Mouse (Mus musculus) CH12.LX (cell line): ENCODE data around the gene P4hb. TPM values are rescaled to one million over a fixed set of nuclear protein-coding genes. Genes with fewer than 3 reads are reported as not detected.

Source experiments
- DNase-seq: peaks from one replicate; pipeline ENCODE4 v3.0.0-alpha.2; 2013; ENCODE audit errors: extremely low read depth
- H3K27ac ChIP-seq: 2 replicates; pipeline ENCODE4 v1.5.1; 2012; ENCODE audit warnings: low read depth, mild to moderate bottlenecking, control low read depth, moderate library complexity; ENCODE audit not compliant: insufficient read depth
- H3K27me3 ChIP-seq: replicated peaks from 2 replicates; pipeline ENCODE3; 2012; ENCODE audit warnings: inconsistent platforms
- H3K36me3 ChIP-seq, 2 experiments: replicated peaks in 1 of 2; 2 replicates each; pipeline versions ENCODE3 to v1.6.1; 2012; ENCODE audit warnings: inconsistent platforms in 1 of 2, low read length in 1 of 2, mild to moderate bottlenecking in 1 of 2, mixed read lengths in 1 of 2, moderate library complexity in 1 of 2; ENCODE audit not compliant: control insufficient read depth in 1 of 2, insufficient read depth in 1 of 2
- H3K4me1 ChIP-seq, 2 experiments: 2 replicates each; pipeline ENCODE4 v1.6.1; 2012; ENCODE audit warnings: inconsistent platforms in 1 of 2, moderate library complexity in 1 of 2; ENCODE audit not compliant: insufficient read depth in 2 of 2, control insufficient read depth in 1 of 2
- H3K4me2 ChIP-seq: 2 replicates; pipeline ENCODE4 v1.6.1; 2012; ENCODE audit warnings: low read depth, mild to moderate bottlenecking, control low read depth; ENCODE audit not compliant: poor library complexity, insufficient read depth, severe bottlenecking
- H3K4me3 ChIP-seq, 3 experiments: fragments of 150-350 bp in 1 of 3; sonication (generic) in 1 of 3; replicated peaks in 1 of 3; 2 replicates each; pipeline versions ENCODE3 to v1.5.1; 2011 to 2012; ENCODE audit warnings: low read depth in 2 of 3, low read length in 2 of 3, mild to moderate bottlenecking in 2 of 3, moderate library complexity in 2 of 3, control low read depth in 1 of 3, improper control_type of control experiment in 1 of 3, inconsistent platforms in 1 of 3, mixed read lengths in 1 of 3; ENCODE audit not compliant: poor library complexity in 1 of 3
- H3K79me2 ChIP-seq: replicated peaks from 2 replicates; pipeline ENCODE4 v1.6.1; 2012; ENCODE audit warnings: mild to moderate bottlenecking, moderate library complexity; ENCODE audit not compliant: control insufficient read depth, poor library complexity, insufficient read depth, severe bottlenecking; ENCODE audit errors: extremely low read depth
- H3K9ac ChIP-seq: 2 replicates; pipeline ENCODE4 v1.6.1; 2012; ENCODE audit warnings: low read depth, mild to moderate bottlenecking, control low read depth, moderate library complexity; ENCODE audit not compliant: insufficient read depth
- H3K9me3 ChIP-seq: replicated peaks from 2 replicates; pipeline ENCODE3; 2012; ENCODE audit warnings: low read length, inconsistent platforms, mixed read lengths
- BHLHE40 ChIP-seq: IDR thresholded peaks from 2 replicates; pipeline ENCODE4 v1.6.1; 2011; ENCODE audit warnings: mild to moderate bottlenecking, low read depth, low read length, improper control_type of control experiment
- CHD1 ChIP-seq: IDR thresholded peaks from 2 replicates; pipeline ENCODE4 v1.6.1; 2012; ENCODE audit warnings: low read depth, low read length, improper control_type of control experiment, inconsistent platforms
- CHD2 ChIP-seq: IDR thresholded peaks from 2 replicates; pipeline ENCODE4 v1.6.1; 2011; ENCODE audit warnings: low read length, improper control_type of control experiment
- E2F4 ChIP-seq: IDR thresholded peaks from 2 replicates; pipeline ENCODE4 v1.6.1; 2011; ENCODE audit warnings: low read depth, low read length, improper control_type of control experiment; ENCODE audit not compliant: insufficient replicate concordance
- ELF1 ChIP-seq: IDR thresholded peaks from 2 replicates; pipeline ENCODE4 v1.6.1; 2014; ENCODE audit warnings: low read depth, mild to moderate bottlenecking, inconsistent platforms, low read length, improper control_type of control experiment
- EP300 ChIP-seq: IDR thresholded peaks from 2 replicates; pipeline ENCODE4 v1.6.1; 2011; ENCODE audit warnings: low read length, improper control_type of control experiment
- ETS1 ChIP-seq: conservative IDR thresholded peaks from 2 replicates; pipeline ENCODE4 v1.6.1; 2012; ENCODE audit warnings: low read depth, mild to moderate bottlenecking, inconsistent platforms, low read length, improper control_type of control experiment, moderate library complexity
- HCFC1 ChIP-seq: IDR thresholded peaks from 2 replicates; pipeline ENCODE4 v1.6.1; 2012; ENCODE audit warnings: low read depth, mild to moderate bottlenecking, inconsistent platforms, low read length, improper control_type of control experiment
- IRF4 ChIP-seq: IDR thresholded peaks from 2 replicates; pipeline ENCODE4 v1.6.1; 2014; ENCODE audit warnings: low read depth, mild to moderate bottlenecking, inconsistent platforms, low read length, improper control_type of control experiment
- JUN ChIP-seq: IDR thresholded peaks from 2 replicates; pipeline ENCODE4 v1.6.1; 2011; ENCODE audit warnings: low read depth, mild to moderate bottlenecking, low read length, improper control_type of control experiment, moderate library complexity; ENCODE audit not compliant: insufficient read depth
- KAT2A ChIP-seq: IDR thresholded peaks from 2 replicates; pipeline ENCODE4 v1.6.1; 2012; ENCODE audit warnings: low read length, improper control_type of control experiment, inconsistent platforms; ENCODE audit not compliant: insufficient replicate concordance
- MAX ChIP-seq: IDR thresholded peaks from 2 replicates; pipeline ENCODE4 v1.6.1; 2011; ENCODE audit warnings: low read length, improper control_type of control experiment
- MEF2A ChIP-seq: IDR thresholded peaks from 2 replicates; pipeline ENCODE4 v1.6.1; 2014; ENCODE audit warnings: low read depth, mild to moderate bottlenecking, inconsistent platforms, low read length, improper control_type of control experiment, borderline replicate concordance
- MYC ChIP-seq: IDR thresholded peaks from 2 replicates; pipeline ENCODE4 v1.6.1; 2011; ENCODE audit warnings: low read depth, mild to moderate bottlenecking, improper control_type of control experiment, low read length
- NELFE ChIP-seq: IDR thresholded peaks from 2 replicates; pipeline ENCODE4 v1.6.1; 2011; ENCODE audit warnings: low read depth, low read length, improper control_type of control experiment
- PAX5 ChIP-seq: IDR thresholded peaks from 2 replicates; pipeline ENCODE4 v1.6.1; 2012; ENCODE audit warnings: low read length, inconsistent platforms, mixed read lengths
- RAD21 ChIP-seq: IDR thresholded peaks from 2 replicates; pipeline ENCODE4 v1.6.1; 2011; ENCODE audit warnings: low read depth, mild to moderate bottlenecking, low read length, improper control_type of control experiment, moderate library complexity
- SIN3A ChIP-seq: IDR thresholded peaks from 2 replicates; pipeline ENCODE4 v1.6.1; 2012; ENCODE audit warnings: low read length, improper control_type of control experiment, inconsistent platforms
- SMC3 ChIP-seq: IDR thresholded peaks from 2 replicates; pipeline ENCODE4 v1.6.1; 2011; ENCODE audit warnings: low read depth, low read length, improper control_type of control experiment
- TBP ChIP-seq: conservative IDR thresholded peaks from 2 replicates; pipeline ENCODE4 v1.6.1; 2011; ENCODE audit warnings: low read depth, low read length, improper control_type of control experiment
- UBTF ChIP-seq: IDR thresholded peaks from 2 replicates; pipeline ENCODE4 v1.6.1; 2012; ENCODE audit warnings: low read depth, mild to moderate bottlenecking, inconsistent platforms, low read length, improper control_type of control experiment, moderate library complexity
- ZC3H11A ChIP-seq: IDR thresholded peaks from 2 replicates; pipeline ENCODE4 v1.6.1; 2012; ENCODE audit warnings: low read depth, mild to moderate bottlenecking, inconsistent platforms, low read length, improper control_type of control experiment
- ZKSCAN1 ChIP-seq: IDR thresholded peaks from 2 replicates; pipeline ENCODE4 v1.6.1; 2012; ENCODE audit warnings: low read depth, inconsistent platforms, low read length, improper control_type of control experiment, borderline replicate concordance
- ZMIZ1 ChIP-seq: IDR thresholded peaks from 2 replicates; pipeline ENCODE4 v1.6.1; 2012; ENCODE audit warnings: low read depth, mild to moderate bottlenecking, inconsistent platforms, low read length, improper control_type of control experiment
- ZNF384 ChIP-seq: IDR thresholded peaks from 2 replicates; pipeline ENCODE4 v1.6.1; 2012; ENCODE audit warnings: low read depth, low read length, improper control_type of control experiment, inconsistent platforms
- dilution Hi-C: fragments of 300-500 bp; cut with MboI; formaldehyde crosslinking; loops from 2 replicates; pipeline ENCODE4 v1.14.3; 2020; ENCODE audit warnings: low sequenced_read_pairs; ENCODE audit not compliant: extremely low pct_unique_long_range_greater_than_20kb, extremely low pct_ligation_motif_present
- in situ Hi-C: fragments of 300-500 bp; cut with MboI; formaldehyde crosslinking; loops from 3 replicates; pipeline ENCODE4 v1.14.3; 2019; ENCODE audit warnings: low sequenced_read_pairs, low pct_ligation_motif_present, low pct_unique_long_range_greater_than_20kb, mixed read lengths
- polyA plus RNA-seq: library from polyadenylated mRNA; unstranded; fragments of >175 nt; gene quantifications from 2 replicates; pipeline ENCODE4 v1.2.1, GENCODE M21; 2012; ENCODE audit warnings: low read depth; ENCODE audit not compliant: insufficient read length
- total RNA-seq, 2 experiments: library from RNA; depleted of rRNA; stranded (reverse); fragments of 300-350 nt in 1 of 2; fragments of >200 nt in 1 of 2; gene quantifications; 2 replicates each; pipeline ENCODE4 v1.2.3; 2012 to 2014

Gene P4hb
- total and polyA plus RNA-seq, 3 experiments: 486 to 644 (median 531) TPM

GRCm38 (mm10) chr11:120603545-120603944, 30.5 kb upstream of the P4hb start:
- Histone ChIP-seq H3K36me3 (peaks cover 50 to 84% of the 10 kb centered on the region in 2 experiments), H3K4me2 (no peak overlapping the region), H3K27ac (no peak overlapping the region), H3K4me1 (peaks cover 3 to 22% of the 10 kb centered on the region in 2 experiments; a peak in 3 of 4 replicates), H3K9ac (no peak overlapping the region), H3K79me2 (peaks cover 11% of the 10 kb centered on the region; the same call in 1 of the 2 replicates), H3K27me3 (no peaks in the 10 kb centered on the region), H3K9me3 (no peaks in the 10 kb centered on the region), H3K4me3 (no peak overlapping the region)
- in situ Hi-C loops: no loop called here
- dilution Hi-C loops: no loop called here
- TF ChIP-seq ZKSCAN1 (no peak), MYC (no peak), MEF2A (no peak), TBP (no peak), HCFC1 (no peak), EP300 (no peak), ZC3H11A (no peak), ZNF384 (no peak), IRF4 (no peak), ZMIZ1 (no peak), BHLHE40 (no peak), KAT2A (no peak), CHD2 (no peak), SIN3A (no peak), NELFE (no peak), RAD21 (no peak), PAX5 (no peak)
- DNase-seq: no peak

GRCm38 (mm10) chr11:120600716-120601115, 27.7 kb upstream of the P4hb start:
- DNase-seq: no peak
- dilution Hi-C loops: no loop called here

More at GRCm38 (mm10) chr11:120600716-120601115, 27.7 kb upstream of the P4hb start:
- Histone ChIP-seq H3K36me3 (peaks cover 41 to 70% of the 10 kb centered on the region in 2 experiments), H3K79me2 (peaks cover 35% of the 10 kb centered on the region), H3K27ac (no peak overlapping the region), H3K27me3 (no peaks in the 10 kb centered on the region), H3K9ac (no peak overlapping the region), H3K4me2 (0 out of 2 replicates have a peak overlapping the region, but pooled peaks have one; percentile 4), H3K4me3 (no peak overlapping the region), H3K9me3 (no peaks in the 10 kb centered on the region), H3K4me1 (peaks cover 8 to 37% of the 10 kb centered on the region in 2 experiments)
- TF ChIP-seq E2F4 (no peak), TBP (no peak), UBTF (no peak), ETS1 (no peak), ELF1 (no peak), MAX (no peak), CHD1 (no peak), SMC3 (no peak), JUN (no peak)
- in situ Hi-C loops: no loop called here
